Mouse (Mus musculus): ENCODE measurements at regions not wholly inside any gene's neighbourhood (a gene's known extent, or its start where the extent isn't known, plus 50 kb on each side); places are given as distances from the start of the nearest gene placed in this dataset.

DNA sequence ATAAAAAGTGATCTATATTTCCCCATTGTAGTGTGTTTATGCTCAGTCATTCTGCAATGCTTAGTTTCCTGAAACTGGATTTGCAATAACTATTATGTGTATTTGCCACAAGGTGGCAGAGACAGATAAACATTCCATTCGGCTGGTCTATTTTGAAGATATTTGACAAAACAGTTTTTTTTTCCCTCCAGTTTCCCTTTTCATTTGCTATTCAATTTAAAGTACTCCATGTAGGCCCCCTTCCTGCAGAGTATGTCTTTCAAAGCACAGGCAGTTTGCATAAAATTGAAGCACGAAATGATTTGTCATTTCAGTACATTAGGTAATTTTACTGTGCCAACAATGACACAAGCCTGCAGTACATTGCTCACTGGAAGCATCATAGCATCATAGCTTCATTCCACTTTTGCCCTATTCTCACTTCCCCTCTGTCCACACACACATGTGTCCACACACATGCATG, 184.3 kb upstream of the Palmd start:
- no peaks in the 10 kb centered on the region for H3K9me3 ChIP-seq (replicated peaks)
- H3K27me3 ChIP-seq = no peaks in the 10 kb centered on the region
- H3K27ac ChIP-seq = no peak overlapping the region
- ATAC-seq (ENCODE audit: low FRiP score) = no peak
- no peak overlapping the region for H3K4me3 ChIP-seq
- no peaks in the 10 kb centered on the region for H3K4me1 ChIP-seq
- 69% methylated on average over 2 of the region's 2 CpGs for WGBS
- no peak overlapping the region for H3K9ac ChIP-seq
- H3K36me3 ChIP-seq = no peaks in the 10 kb centered on the region
- no peak overlapping the region for H3K4me2 ChIP-seq (replicated peaks)

DNA sequence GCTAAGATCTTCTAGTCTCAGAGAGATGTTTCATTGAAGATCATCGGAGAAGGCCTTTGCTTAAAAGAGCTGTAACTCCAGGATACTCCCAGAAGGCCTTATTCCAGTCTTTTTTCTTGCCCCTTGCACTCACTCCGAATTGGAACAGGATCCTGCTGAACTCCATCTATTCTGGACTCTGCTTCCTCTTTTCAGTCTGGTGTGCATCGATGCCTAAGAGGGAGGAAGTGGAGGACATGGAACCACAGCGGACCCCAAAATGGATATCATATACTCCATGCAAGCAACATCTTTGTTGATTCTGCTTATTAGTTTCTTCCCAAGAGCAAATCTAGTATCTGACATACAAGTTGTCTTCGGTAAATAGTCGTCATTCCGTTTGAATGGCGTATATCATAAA, 183.6 kb upstream of the Palmd start:
- Histone ChIP-seq H3K4me1 (no peaks in the 10 kb centered on the region), H3K9me3 (replicated peaks) (no peaks in the 10 kb centered on the region), H3K36me3 (no peaks in the 10 kb centered on the region), H3K27me3 (no peaks in the 10 kb centered on the region), H3K27ac (no peak overlapping the region), H3K9ac (no peak overlapping the region), H3K4me2 (replicated peaks) (no peak overlapping the region), H3K4me3 (no peak overlapping the region)
- 87% methylated on average over 8 of the region's 8 CpGs for WGBS
- no peak for ATAC-seq (ENCODE audit: low FRiP score)

DNA sequence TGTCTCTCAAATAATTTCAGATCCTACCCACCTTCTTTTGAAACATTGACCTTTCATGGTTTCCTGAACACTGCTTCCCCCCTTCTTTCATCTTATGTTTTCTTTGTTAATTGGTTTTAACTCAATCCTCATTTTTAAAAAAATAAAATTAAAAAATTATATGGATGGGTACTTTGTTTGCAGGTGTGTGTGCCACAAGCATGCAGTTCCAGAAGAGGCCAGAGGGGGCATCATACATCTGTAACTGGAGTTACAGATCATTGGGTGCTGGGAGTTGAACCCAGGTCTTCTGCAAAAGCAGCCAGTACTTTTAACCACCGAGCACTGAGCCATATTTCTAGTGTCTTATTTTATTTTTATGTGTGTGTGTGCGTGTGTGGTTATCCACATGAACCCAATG, 178.6 kb upstream of the Palmd start:
- no peaks in the 10 kb centered on the region for H3K4me1 ChIP-seq
- no peak for ATAC-seq (ENCODE audit: low FRiP score)
- 98% methylated on average over 2 of the region's 2 CpGs for WGBS
- H3K27me3 ChIP-seq = no peaks in the 10 kb centered on the region
- H3K27ac ChIP-seq = no peak overlapping the region
- H3K9me3 ChIP-seq (replicated peaks) = no peaks in the 10 kb centered on the region
- no peak overlapping the region for H3K4me2 ChIP-seq (replicated peaks)
- H3K9ac ChIP-seq = no peak overlapping the region
- no peaks in the 10 kb centered on the region for H3K36me3 ChIP-seq
- H3K4me3 ChIP-seq = no peak overlapping the region

DNA sequence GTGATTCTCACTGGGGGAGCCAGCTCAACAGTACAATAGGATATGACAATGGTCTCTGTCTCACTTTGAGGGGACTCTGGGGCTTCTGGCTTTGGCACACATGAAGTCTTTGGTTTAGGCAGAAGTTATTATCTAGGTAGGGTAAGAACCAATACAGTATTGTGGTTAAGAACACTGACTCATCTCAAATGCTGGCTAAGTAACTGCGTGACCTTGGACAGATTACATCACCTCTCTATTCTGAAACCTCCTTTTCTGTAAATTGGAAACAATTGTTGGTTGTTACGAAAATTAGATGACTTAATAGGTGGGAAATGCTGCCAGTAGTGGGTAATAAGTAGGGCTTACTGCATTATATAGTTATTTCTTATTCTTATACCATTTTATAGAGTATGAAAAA, 171.0 kb upstream of the Palmd start:
- WGBS = 89% methylated on average over 2 of the region's 2 CpGs
- no peak overlapping the region for H3K4me2 ChIP-seq (replicated peaks)

DNA sequence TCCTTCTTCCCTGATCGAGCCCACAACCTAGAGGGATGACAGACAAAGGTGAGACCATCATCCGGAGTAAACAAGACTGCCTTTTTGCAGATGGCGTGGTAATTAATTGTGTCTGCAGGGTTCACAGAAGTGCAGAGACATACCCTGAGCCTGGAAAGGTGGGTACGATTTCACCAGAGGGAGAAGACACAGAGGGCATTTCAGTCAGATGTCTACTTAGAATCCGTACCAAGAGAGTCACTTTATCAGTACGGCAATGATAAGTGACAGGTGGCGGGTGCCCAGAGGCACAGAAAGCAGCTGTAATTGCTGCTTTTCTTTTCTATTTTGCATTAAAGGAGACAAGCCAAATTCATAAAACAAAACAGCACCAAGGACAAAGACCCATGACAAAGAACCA, 169.9 kb upstream of the Palmd start:
- Histone ChIP-seq H3K27me3 (no peaks in the 10 kb centered on the region), H3K27ac (no peak overlapping the region), H3K4me1 (no peaks in the 10 kb centered on the region), H3K36me3 (no peaks in the 10 kb centered on the region), H3K9ac (no peak overlapping the region), H3K9me3 (replicated peaks) (no peaks in the 10 kb centered on the region), H3K4me3 (no peak overlapping the region), H3K4me2 (replicated peaks) (no peak overlapping the region)
- 76% methylated on average over 7 of the region's 7 CpGs for WGBS
- ATAC-seq (ENCODE audit: low FRiP score) = no peak

More for the DNA sequence above, 171.0 kb upstream of the Palmd start:
- Histone ChIP-seq H3K27ac (no peak overlapping the region), H3K36me3 (no peaks in the 10 kb centered on the region), H3K9me3 (replicated peaks) (no peaks in the 10 kb centered on the region), H3K9ac (no peak overlapping the region), H3K4me3 (no peak overlapping the region), H3K27me3 (no peaks in the 10 kb centered on the region), H3K4me1 (no peaks in the 10 kb centered on the region)
- ATAC-seq (ENCODE audit: low FRiP score) = no peak

DNA sequence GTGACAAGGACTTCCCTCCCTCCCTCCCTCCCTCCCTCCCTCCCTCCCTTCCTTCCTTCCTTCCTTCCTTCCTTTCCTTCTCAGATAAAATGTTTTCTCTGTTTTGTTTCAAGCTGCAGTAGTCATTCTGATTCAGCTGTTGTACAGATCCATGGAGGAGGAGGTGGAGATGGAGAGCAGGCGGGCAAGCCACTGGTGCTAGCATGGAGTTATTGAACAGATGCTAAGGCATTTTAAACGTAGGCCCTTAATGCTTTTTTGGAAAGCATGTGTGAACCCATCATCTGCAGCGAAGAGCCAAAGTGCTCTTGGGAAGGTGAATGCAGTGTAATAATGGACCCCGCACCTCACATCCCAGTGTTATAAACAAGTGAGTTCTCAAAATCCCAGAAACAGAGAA, 164.1 kb upstream of the Palmd start:
- H3K4me3 ChIP-seq = no peak overlapping the region
- no peak overlapping the region for H3K27ac ChIP-seq
- H3K4me2 ChIP-seq (replicated peaks) = no peak overlapping the region
- no peaks in the 10 kb centered on the region for H3K36me3 ChIP-seq
- WGBS = 92% methylated on average over 4 of the region's 4 CpGs
- no peaks in the 10 kb centered on the region for H3K4me1 ChIP-seq
- no peak overlapping the region for H3K9ac ChIP-seq
- no peaks in the 10 kb centered on the region for H3K27me3 ChIP-seq
- no peak for ATAC-seq (ENCODE audit: low FRiP score)
- no peaks in the 10 kb centered on the region for H3K9me3 ChIP-seq (replicated peaks)

DNA sequence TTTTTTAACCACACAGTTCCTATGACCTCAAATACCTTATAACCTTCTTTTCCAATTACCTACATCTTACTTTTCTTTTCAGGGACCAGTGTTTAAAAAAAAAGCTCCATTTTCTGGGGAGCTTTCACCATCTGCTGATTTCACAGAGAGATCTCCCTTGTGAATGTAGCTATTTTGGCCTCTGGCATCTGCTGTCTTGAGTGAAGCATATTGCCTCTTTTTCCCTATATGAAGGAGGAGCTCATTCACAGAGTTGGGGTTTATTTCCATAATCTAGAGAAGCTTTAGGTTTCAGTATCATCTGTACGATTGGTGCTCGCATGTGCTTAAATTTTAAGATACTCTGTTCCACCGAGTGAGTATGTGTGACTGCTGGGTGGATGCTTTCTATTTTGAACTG, 153.4 kb upstream of the Palmd start:
- Histone ChIP-seq H3K4me2 (replicated peaks) (no peak overlapping the region), H3K4me3 (no peak overlapping the region), H3K4me1 (no peaks in the 10 kb centered on the region), H3K36me3 (no peaks in the 10 kb centered on the region), H3K27me3 (no peaks in the 10 kb centered on the region), H3K27ac (no peak overlapping the region), H3K9me3 (replicated peaks) (no peaks in the 10 kb centered on the region), H3K9ac (no peak overlapping the region)
- ATAC-seq (ENCODE audit: low FRiP score) = no peak
- WGBS = 88% methylated on average over 3 of the region's 3 CpGs

DNA sequence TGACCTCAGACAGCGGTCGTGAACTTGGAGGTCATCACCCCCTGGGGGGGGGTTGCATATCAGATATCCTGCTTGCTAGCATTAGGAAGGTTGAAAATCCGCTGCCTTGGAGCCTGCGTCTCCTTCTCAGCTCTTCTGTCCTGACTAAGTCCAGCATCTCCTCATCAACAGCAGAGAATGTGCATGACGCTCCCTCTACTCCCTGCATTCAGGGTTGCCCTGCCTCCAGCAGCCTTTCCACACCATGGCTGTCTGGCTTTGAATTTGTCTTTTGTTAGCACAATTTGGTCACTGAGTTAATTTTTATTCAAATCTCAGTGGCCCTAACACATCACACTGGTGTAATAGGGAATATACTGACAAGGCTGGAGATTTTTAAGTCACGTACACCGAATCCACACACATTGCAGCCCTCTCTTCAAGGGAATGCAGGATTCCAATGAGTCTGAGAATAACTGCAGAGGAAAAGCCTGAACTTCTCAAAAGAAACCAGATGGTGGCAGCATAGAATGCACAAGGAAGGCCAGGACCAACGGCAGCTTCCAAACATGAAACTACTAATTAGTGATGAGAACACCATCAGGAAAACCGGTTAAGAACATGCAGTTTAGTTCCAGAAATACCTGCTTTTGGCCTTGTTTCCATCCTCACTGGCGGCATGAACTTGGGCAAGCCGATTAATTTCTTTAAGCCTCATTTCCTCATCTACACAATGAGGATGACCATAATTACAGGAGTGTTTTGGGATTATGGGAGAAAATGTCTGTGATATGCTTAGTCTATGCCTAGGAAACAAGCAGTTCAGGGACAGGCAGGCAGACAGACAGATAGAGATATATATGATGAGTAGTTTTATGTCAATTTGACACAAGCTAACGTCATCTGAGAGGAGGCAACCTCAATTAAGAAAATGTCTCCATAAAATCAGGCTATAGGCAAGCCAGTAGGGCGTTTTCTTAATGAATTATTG, 151.6 kb upstream of the Palmd start:
- no peaks in the 10 kb centered on the region for H3K36me3 ChIP-seq
- no peak overlapping the region for H3K9ac ChIP-seq
- no peaks in the 10 kb centered on the region for H3K27me3 ChIP-seq
- H3K9me3 ChIP-seq (replicated peaks) = no peaks in the 10 kb centered on the region
- ATAC-seq (ENCODE audit: low FRiP score) = peak; percentile 59
- no peak overlapping the region for H3K4me2 ChIP-seq (replicated peaks)
- no peaks in the 10 kb centered on the region for H3K4me1 ChIP-seq
- WGBS = 60% methylated on average over 13 of the region's 13 CpGs
- H3K4me3 ChIP-seq = no peak overlapping the region
- H3K27ac ChIP-seq = no peak overlapping the region

DNA sequence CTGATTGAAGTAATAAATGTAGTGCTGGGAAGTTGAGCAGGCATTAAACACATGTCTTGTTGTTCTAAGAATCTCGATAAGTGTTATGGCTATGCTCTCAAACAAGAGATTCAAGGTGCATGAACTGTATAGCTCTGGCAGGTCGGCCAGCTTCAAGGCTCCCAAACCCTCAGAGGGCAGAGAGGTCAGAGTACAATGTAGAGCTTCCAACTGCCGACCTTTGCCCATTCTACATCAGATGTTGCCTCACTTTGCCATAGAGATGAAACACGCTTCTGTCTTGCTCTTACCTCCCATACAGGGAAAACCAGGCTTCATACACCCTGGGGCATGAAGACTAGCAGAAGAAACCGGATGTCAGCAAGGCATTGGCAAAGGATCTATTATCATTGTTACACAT, 150.8 kb upstream of the Palmd start:
- H3K4me1 ChIP-seq = no peaks in the 10 kb centered on the region
- no peaks in the 10 kb centered on the region for H3K27me3 ChIP-seq
- no peaks in the 10 kb centered on the region for H3K9me3 ChIP-seq (replicated peaks)
- no peak for ATAC-seq (ENCODE audit: low FRiP score)
- H3K4me2 ChIP-seq (replicated peaks) = no peak overlapping the region
- 74% methylated on average over 5 of the region's 5 CpGs for WGBS
- no peak overlapping the region for H3K27ac ChIP-seq
- no peak overlapping the region for H3K4me3 ChIP-seq
- no peaks in the 10 kb centered on the region for H3K36me3 ChIP-seq
- no peak overlapping the region for H3K9ac ChIP-seq

DNA sequence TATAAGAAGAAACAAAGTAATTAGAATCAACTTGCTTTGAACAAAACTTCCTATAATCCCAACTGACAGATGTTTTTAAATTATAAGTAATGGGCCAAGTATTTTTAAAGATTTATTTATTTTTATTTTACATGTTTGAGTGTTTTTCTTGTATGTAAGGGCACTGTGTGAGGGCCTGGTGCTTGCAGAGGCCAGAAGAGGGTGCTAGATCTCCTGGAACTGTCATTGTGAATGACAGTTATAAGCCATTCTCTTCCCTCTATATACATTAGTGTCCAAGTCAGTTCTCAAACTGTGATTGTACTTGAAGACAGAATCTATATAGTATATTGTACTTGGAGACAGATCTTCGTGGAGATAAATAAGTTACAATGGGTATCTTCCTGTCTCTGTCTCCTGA, 149.1 kb upstream of the Palmd start:
- Histone ChIP-seq H3K4me3 (no peak overlapping the region), H3K27me3 (no peaks in the 10 kb centered on the region), H3K4me1 (no peaks in the 10 kb centered on the region), H3K27ac (no peak overlapping the region), H3K9me3 (replicated peaks) (no peaks in the 10 kb centered on the region), H3K36me3 (no peaks in the 10 kb centered on the region), H3K4me2 (replicated peaks) (no peak overlapping the region), H3K9ac (no peak overlapping the region)
- ATAC-seq (ENCODE audit: low FRiP score) = no peak
- WGBS = 51% methylated on average over 1 of the region's 1 CpGs

DNA sequence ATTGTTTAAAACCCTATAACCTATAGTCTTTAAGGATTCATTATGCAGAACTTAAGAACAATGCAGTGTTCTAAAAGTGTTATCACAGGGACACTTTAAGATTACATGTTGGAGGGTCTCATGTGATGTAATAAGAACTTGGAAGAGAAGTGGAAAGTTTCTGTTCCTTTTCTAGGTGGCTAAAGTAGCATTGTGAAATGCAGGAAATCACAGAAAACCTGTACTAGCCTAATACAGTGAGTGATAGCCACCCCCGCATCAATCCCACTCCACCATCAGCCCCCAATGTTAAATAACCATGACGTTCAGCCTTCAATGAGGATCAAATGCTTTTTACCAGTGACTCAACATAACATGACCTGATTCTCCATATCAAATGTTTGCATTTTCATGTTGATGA, 147.4 kb upstream of the Palmd start:
- 82% methylated on average over 2 of the region's 2 CpGs for WGBS
- H3K27ac ChIP-seq = no peak overlapping the region
- no peak overlapping the region for H3K4me3 ChIP-seq
- no peak overlapping the region for H3K9ac ChIP-seq
- no peaks in the 10 kb centered on the region for H3K9me3 ChIP-seq (replicated peaks)
- H3K4me2 ChIP-seq (replicated peaks) = no peak overlapping the region
- no peaks in the 10 kb centered on the region for H3K36me3 ChIP-seq
- no peaks in the 10 kb centered on the region for H3K27me3 ChIP-seq
- H3K4me1 ChIP-seq = no peaks in the 10 kb centered on the region
- ATAC-seq (ENCODE audit: low FRiP score) = no peak

DNA sequence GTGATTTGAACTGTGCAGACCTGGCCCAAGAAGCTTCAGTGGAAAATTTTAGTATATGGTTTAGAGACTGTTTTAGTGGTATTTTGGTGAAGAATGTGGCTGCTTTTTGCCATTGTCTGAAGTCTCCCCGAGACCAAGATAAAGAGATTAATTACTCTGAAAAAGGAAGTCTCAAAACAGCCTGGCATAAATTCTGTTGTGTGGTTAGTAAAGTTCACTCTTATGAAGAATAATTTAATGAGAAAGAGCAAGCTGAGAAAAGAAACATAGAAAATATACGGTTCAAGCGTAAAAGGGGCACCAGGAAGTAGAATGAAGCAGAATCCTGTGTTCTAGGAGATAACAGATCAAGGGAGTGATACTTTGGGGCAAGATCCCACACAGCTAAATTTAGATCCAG, 144.0 kb upstream of the Palmd start:
- WGBS = 92% methylated on average over 3 of the region's 3 CpGs
- no peaks in the 10 kb centered on the region for H3K9me3 ChIP-seq (replicated peaks)
- no peak overlapping the region for H3K9ac ChIP-seq
- H3K4me3 ChIP-seq = no peak overlapping the region
- H3K36me3 ChIP-seq = no peaks in the 10 kb centered on the region
- H3K4me1 ChIP-seq = no peaks in the 10 kb centered on the region
- no peak overlapping the region for H3K4me2 ChIP-seq (replicated peaks)
- no peak overlapping the region for H3K27ac ChIP-seq
- H3K27me3 ChIP-seq = no peaks in the 10 kb centered on the region
- ATAC-seq (ENCODE audit: low FRiP score) = no peak

DNA sequence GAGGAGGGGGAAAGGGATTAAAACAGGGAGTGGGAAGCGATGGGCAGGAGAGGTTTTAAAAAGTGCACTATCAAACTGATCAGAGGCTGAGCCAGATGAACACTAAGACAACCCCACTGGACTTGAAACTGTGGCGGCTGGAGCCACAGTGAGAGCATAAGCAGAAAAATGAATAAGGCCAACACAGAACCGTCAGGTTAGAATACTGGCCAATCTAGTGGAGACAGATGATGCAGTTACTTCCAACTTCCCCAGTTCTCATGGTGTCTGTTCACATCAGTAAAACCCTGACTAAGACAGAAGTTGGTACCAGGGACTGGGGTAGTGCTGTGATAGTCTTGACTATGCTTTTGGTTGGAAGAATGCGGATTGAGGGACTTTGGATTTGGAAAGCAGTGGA, 143.5 kb upstream of the Palmd start:
- no peaks in the 10 kb centered on the region for H3K9me3 ChIP-seq (replicated peaks)
- 90% methylated on average over 4 of the region's 4 CpGs for WGBS
- no peak for ATAC-seq (ENCODE audit: low FRiP score)
- H3K4me2 ChIP-seq (replicated peaks) = no peak overlapping the region
- no peak overlapping the region for H3K27ac ChIP-seq
- no peaks in the 10 kb centered on the region for H3K4me1 ChIP-seq
- no peak overlapping the region for H3K9ac ChIP-seq
- H3K27me3 ChIP-seq = no peaks in the 10 kb centered on the region
- H3K36me3 ChIP-seq = no peaks in the 10 kb centered on the region
- H3K4me3 ChIP-seq = no peak overlapping the region
